Mouse (Mus musculus) myocyte (in vitro differentiated cells): ENCODE results near the gene Prdm2.

Experiments used
- CEBPB ChIP-seq: IDR thresholded peaks from 2 replicates; pipeline ENCODE4 v1.6.1; 2011; ENCODE audit warnings: mild to moderate bottlenecking, moderate library complexity; ENCODE audit not compliant: poor library complexity, insufficient read depth, severe bottlenecking
- E2F4 ChIP-seq: IDR thresholded peaks from one replicate; pipeline ENCODE4 v1.6.1; 2011; ENCODE audit warnings: mild to moderate bottlenecking, control low read depth, moderate library complexity; ENCODE audit not compliant: insufficient read depth
- MAX ChIP-seq: IDR thresholded peaks from one replicate; pipeline ENCODE4 v1.6.1; 2011; ENCODE audit warnings: low read depth, mild to moderate bottlenecking, control low read depth
- MYOD1 ChIP-seq, 3 experiments: IDR thresholded peaks; one replicate each; pipeline ENCODE4 v1.6.1; 2011; ENCODE audit warnings: control low read depth in 2 of 3, low read depth in 2 of 3, mild to moderate bottlenecking in 2 of 3, moderate library complexity in 1 of 3; ENCODE audit not compliant: insufficient read length in 2 of 3, control insufficient read depth in 1 of 3
- POLR2A ChIP-seq: IDR thresholded peaks from one replicate; pipeline ENCODE4 v1.6.1; 2011; ENCODE audit warnings: low read depth, mild to moderate bottlenecking, control low read depth, moderate library complexity; ENCODE audit not compliant: insufficient read length
- TCF12 ChIP-seq: IDR thresholded peaks from one replicate; pipeline ENCODE4 v1.6.1; 2011; ENCODE audit warnings: mild to moderate bottlenecking, control low read depth; ENCODE audit not compliant: poor library complexity, insufficient read depth, severe bottlenecking
- USF1 ChIP-seq: IDR thresholded peaks from one replicate; pipeline ENCODE4 v1.6.1; 2011; ENCODE audit warnings: low read depth, mild to moderate bottlenecking, control low read depth, moderate library complexity

DNA sequence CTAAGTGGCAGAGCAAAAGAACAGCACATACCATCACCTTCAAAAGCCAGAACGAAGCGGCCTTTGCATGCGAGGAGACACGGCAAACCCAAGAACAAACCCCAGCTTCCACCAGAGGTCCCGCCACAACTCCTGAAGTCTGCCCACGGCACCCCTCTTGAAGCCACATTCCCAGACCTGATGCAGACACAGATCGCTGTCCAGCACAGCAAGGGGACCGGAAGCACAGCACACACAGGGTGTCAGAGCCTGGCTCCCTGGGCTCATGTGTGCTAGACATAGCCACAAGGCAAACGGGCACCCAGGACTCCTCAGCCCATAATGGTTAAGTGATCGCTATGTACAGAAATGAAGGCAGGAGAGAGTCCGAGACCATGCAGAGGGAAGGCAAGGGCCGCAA lies 96.9 kb downstream of the Prdm2 start:
- TF ChIP-seq TCF12 (no peak), CEBPB (no peak), MAX (no peak), USF1 (no peak), POLR2A (no peak), MYOD1 (IDR thresholded peaks at IDR 0.05; ENCODE audit: control insufficient read depth in 1 of 3, insufficient read length in 2 of 3, low read depth in 2 of 3) (no peak), E2F4 (no peak)
